Mouse (Mus musculus) stomach, postnatal 0 days (tissue): Measurements from ENCODE around the gene Kcnh4. TPM values are rescaled to one million over a fixed set of nuclear protein-coding genes. Genes with fewer than 3 reads are reported as not detected.
A peak's percentile ranks its signal among the peaks of the same experiment; 100 is the strongest.

Experiments
- ATAC-seq: fragments of 200-750 bp; cut with Nextera tagmentation; 2 replicates; pipeline ENCODE4 v1.8.0; 2017; ENCODE audit not compliant: low FRiP score, low TSS enrichment
- DNase-seq: peaks from one replicate; pipeline ENCODE4 v3.0.0-alpha.2; 2016; ENCODE audit warnings: low spot score
- H3K27ac ChIP-seq: fragments of 300-500 bp; sonication (generic); replicated peaks from 2 replicates; pipeline ENCODE4 v1.5.1; 2014; ENCODE audit warnings: mild to moderate bottlenecking, control low read depth
- H3K27me3 ChIP-seq: fragments of 300-500 bp; sonication (generic); 2 replicates; pipeline ENCODE4 v1.6.1; 2014; ENCODE audit warnings: low read length; ENCODE audit not compliant: control insufficient read depth, insufficient read depth
- H3K36me3 ChIP-seq: fragments of 300-500 bp; sonication (generic); 2 replicates; pipeline ENCODE4 v1.6.1; 2014; ENCODE audit warnings: low read length, mixed read lengths; ENCODE audit not compliant: control insufficient read depth, insufficient read depth
- H3K4me1 ChIP-seq: fragments of 300-500 bp; sonication (generic); replicated peaks from 2 replicates; pipeline ENCODE4 v1.6.1; 2014; ENCODE audit warnings: antibody characterized with exemption; ENCODE audit not compliant: control insufficient read depth, insufficient read depth
- H3K4me2 ChIP-seq: fragments of 300-500 bp; sonication (generic); replicated peaks from 2 replicates; pipeline ENCODE4 v1.6.1; 2014; ENCODE audit warnings: low read depth, mild to moderate bottlenecking, control low read depth, moderate library complexity
- H3K4me3 ChIP-seq: fragments of 300-500 bp; sonication (generic); 2 replicates; pipeline ENCODE4 v1.5.1; 2014; ENCODE audit warnings: low read depth, low read length, control low read depth
- H3K9ac ChIP-seq: fragments of 300-500 bp; sonication (generic); 2 replicates; pipeline ENCODE4 v1.6.1; 2014; ENCODE audit warnings: mild to moderate bottlenecking, low read length, control low read depth, mixed read lengths
- H3K9me3 ChIP-seq: fragments of 300-500 bp; sonication (generic); 2 replicates; pipeline ENCODE4 v1.6.1; 2016; ENCODE audit warnings: low read length; ENCODE audit not compliant: control insufficient read depth
- CTCF ChIP-seq: IDR thresholded peaks from 2 replicates; pipeline ENCODE4 v1.5.1; 2016; ENCODE audit warnings: antibody characterized with exemption, low read depth, mild to moderate bottlenecking, moderate library complexity
- EP300 ChIP-seq: optimal IDR thresholded peaks from 2 replicates; pipeline ENCODE3; 2016; ENCODE audit warnings: antibody characterized with exemption
- WGBS: fragments of 180-500 bp; shearing (Covaris S2); extraction: QIAGEN DNeasy Blood & Tissue Kit; methylation state at CpG from one replicate; pipeline ENCODE4 v1.1.7; 2014; 5-methylcytosine and 5-hydroxymethylcytosine counted together
- polyA plus RNA-seq: library from polyadenylated mRNA; unstranded; fragments of >200 nt; fragmentation: Nextera tagmentation; extraction: Ambion mirVana; gene quantifications from 2 replicates; pipeline ENCODE4 v1.2.1, GENCODE M21; 2015

Gene Kcnh4
- polyA plus RNA-seq, 1 experiment from 2014 or later, result 0.06 TPM

- DNase-seq (peak; percentile 90), ATAC-seq (peak; percentile 74; the same call in 1 of the 2 replicates)
- Histone ChIP-seq H3K9ac (peak overlapping the region; percentile 50; the same call in 1 of the 2 replicates), H3K27me3 (peaks cover 4% of the 10 kb centered on the region; the same call in 1 of the 2 replicates), H3K9me3 (no peaks in the 10 kb centered on the region), H3K4me1 (0 out of 2 replicates have a peak, but pooled peaks cover 6% of the 10 kb centered on the region), H3K4me3 (peak overlapping the region; percentile 44), H3K27ac (no peak overlapping the region), H3K36me3 (no peaks in the 10 kb centered on the region), H3K4me2 (peak overlapping the region; percentile 62)
- TF ChIP-seq CTCF (peak; percentile 74), EP300 (no peak)
- under 1% methylated on average over 27 of the region's 27 CpGs for WGBS
These were observed 1.9 kb upstream of the Kcnh4 start for GRCm38 (mm10) chr11:100761547-100762045.

- ATAC-seq, result no peak
These were observed 783 bp downstream of the Kcnh4 start for GRCm38 (mm10) chr11:100758707-100759610.

GRCm38 (mm10) chr11:100757566-100757965, 2.2 kb downstream of the Kcnh4 start:
- DNase-seq (no peak), ATAC-seq (no peak)
- H3K9me3 ChIP-seq, result no peaks in the 10 kb centered on the region
- no peak for TF ChIP-seq EP300
- TF ChIP-seq CTCF, result no peak
- no peaks in the 10 kb centered on the region for H3K36me3 ChIP-seq
- no peak overlapping the region for H3K9ac ChIP-seq
- no peak overlapping the region for H3K27ac ChIP-seq
- peaks cover 4% of the 10 kb centered on the region; the same call in 1 of the 2 replicates for H3K27me3 ChIP-seq
- 89% methylated on average over 12 of the region's 12 CpGs for WGBS
- H3K4me1 ChIP-seq, result 0 out of 2 replicates have a peak, but pooled peaks cover 6% of the 10 kb centered on the region
- H3K4me2 ChIP-seq, result no peak overlapping the region
- H3K4me3 ChIP-seq, result no peak overlapping the region

More at GRCm38 (mm10) chr11:100758707-100759610, 783 bp downstream of the Kcnh4 start:
- Histone ChIP-seq H3K4me3 (0 out of 2 replicates have a peak overlapping the region, but pooled peaks have one; percentile 24), H3K9ac (no peak overlapping the region), H3K27me3 (peaks cover 4% of the 10 kb centered on the region; the same call in 1 of the 2 replicates), H3K4me1 (0 out of 2 replicates have a peak, but pooled peaks cover 6% of the 10 kb centered on the region), H3K36me3 (no peaks in the 10 kb centered on the region), H3K27ac (no peak overlapping the region), H3K9me3 (no peaks in the 10 kb centered on the region), H3K4me2 (peak overlapping the region; percentile 49)
- WGBS, result 2% methylated on average over 35 of the region's 35 CpGs
- no peak for TF ChIP-seq EP300
- TF ChIP-seq CTCF, result no peak
- DNase-seq, result peak; percentile 67

- DNase-seq, result no peak
- Histone ChIP-seq H3K36me3 (no peaks in the 10 kb centered on the region), H3K27me3 (peaks cover 4% of the 10 kb centered on the region; the same call in 1 of the 2 replicates), H3K9ac (no peak overlapping the region), H3K9me3 (no peaks in the 10 kb centered on the region), H3K4me3 (no peak overlapping the region), H3K4me2 (no peak overlapping the region), H3K27ac (no peak overlapping the region), H3K4me1 (0 out of 2 replicates have a peak, but pooled peaks cover 4% of the 10 kb centered on the region)
- ATAC-seq, result no peak
- TF ChIP-seq EP300 (no peak), CTCF (no peak)
- WGBS, result 64% methylated on average over 6 of the region's 6 CpGs
These were observed 3.3 kb downstream of the Kcnh4 start for GRCm38 (mm10) chr11:100756476-100756875.

GRCm38 (mm10) chr11:100754693-100755057, 5.1 kb downstream of the Kcnh4 start:
- Histone ChIP-seq H3K4me2 (no peak overlapping the region), H3K27me3 (peaks cover 4% of the 10 kb centered on the region; the same call in 1 of the 2 replicates), H3K36me3 (no peaks in the 10 kb centered on the region), H3K4me3 (no peak overlapping the region), H3K9me3 (no peaks in the 10 kb centered on the region), H3K4me1 (0 out of 2 replicates have a peak, but pooled peaks cover 2% of the 10 kb centered on the region), H3K9ac (no peak overlapping the region), H3K27ac (no peak overlapping the region)
- no peak for ATAC-seq
- 84% methylated on average over 3 of the region's 3 CpGs for whole genome bisulfite sequencing
- DNase-seq, result no peak
- no peak for TF ChIP-seq CTCF
- no peak for TF ChIP-seq EP300
